Mouse (Mus musculus) bone marrow, adult 2 months (tissue): ENCODE measurements around the gene Lrrc1. TPM values are rescaled to one million over a fixed set of nuclear protein-coding genes. Genes with fewer than 3 reads are reported as not detected.
A peak's percentile ranks its signal among the peaks of the same experiment; 100 is the strongest.

Source experiments
- H3K27ac ChIP-seq: fragments of 200-500 bp; 2 replicates; pipeline ENCODE4 v1.5.1; 2012; ENCODE audit warnings: low read depth, mild to moderate bottlenecking, control low read depth, inconsistent platforms, low read length; ENCODE audit not compliant: control insufficient read depth, poor library complexity, insufficient read depth
- H3K4me1 ChIP-seq: fragments of 200-500 bp; 2 replicates; pipeline ENCODE4 v1.6.1; 2011; ENCODE audit warnings: low read length; ENCODE audit not compliant: control insufficient read depth, insufficient read depth
- H3K4me3 ChIP-seq: fragments of 200-500 bp; replicated peaks from 2 replicates; pipeline ENCODE3; 2011; ENCODE audit warnings: mild to moderate bottlenecking, low read depth, low read length, control low read depth; ENCODE audit not compliant: control insufficient read depth
- CTCF ChIP-seq: fragments of 200-500 bp; IDR thresholded peaks from 2 replicates; pipeline ENCODE4 v1.5.1; 2011; ENCODE audit warnings: low read length, control low read depth; ENCODE audit not compliant: control insufficient read depth, insufficient read depth
- POLR2A ChIP-seq: fragments of 200-500 bp; IDR thresholded peaks from 2 replicates; pipeline ENCODE4 v1.6.1; 2011; ENCODE audit warnings: low read depth, mild to moderate bottlenecking, control low read depth, low read length, borderline replicate concordance; ENCODE audit not compliant: control insufficient read depth
- WGBS: fragments of 180-500 bp; shearing (Covaris S2); methylation state at CpG from one replicate; pipeline ENCODE4 v1.1.7; 2018; 5-methylcytosine and 5-hydroxymethylcytosine counted together
- polyA plus RNA-seq: library from polyadenylated mRNA; stranded (reverse); fragments of >200 nt; gene quantifications from 2 replicates; pipeline ENCODE4 v1.2.4, GENCODE M21; 2011; ENCODE audit warnings: low replicate concordance; ENCODE audit not compliant: missing spikeins, insufficient read depth, insufficient read length

The Lrrc1 gene
- polyA plus RNA-seq, 1 experiment: 5.7 TPM

DNA sequence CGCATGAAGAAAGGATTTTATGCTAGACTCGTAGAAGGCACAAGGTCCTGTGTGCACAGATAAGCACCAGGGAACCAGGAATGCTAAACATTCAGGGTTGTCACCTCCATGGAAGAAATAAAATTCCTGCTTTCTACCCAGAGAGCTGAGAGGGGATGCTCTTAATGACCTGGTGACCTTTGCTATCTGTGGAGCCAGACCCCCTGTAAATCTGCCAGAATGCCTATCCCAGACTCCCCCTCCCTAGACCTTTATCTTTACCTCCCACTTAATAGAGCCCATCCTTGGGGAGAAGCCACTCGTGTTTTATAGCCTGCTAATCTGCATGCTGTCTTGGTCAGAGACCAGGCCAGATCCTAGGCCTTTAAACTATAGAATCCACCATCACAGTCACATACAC, 162.2 kb downstream of the Lrrc1 start:
- TF ChIP-seq POLR2A (no peak), CTCF (no peak)
- no peak overlapping the region for H3K27ac ChIP-seq
- WGBS: 82% methylated on average over 3 of the region's 3 CpGs
- no peak overlapping the region for H3K4me3 ChIP-seq
- no peaks in the 10 kb centered on the region for H3K4me1 ChIP-seq

DNA sequence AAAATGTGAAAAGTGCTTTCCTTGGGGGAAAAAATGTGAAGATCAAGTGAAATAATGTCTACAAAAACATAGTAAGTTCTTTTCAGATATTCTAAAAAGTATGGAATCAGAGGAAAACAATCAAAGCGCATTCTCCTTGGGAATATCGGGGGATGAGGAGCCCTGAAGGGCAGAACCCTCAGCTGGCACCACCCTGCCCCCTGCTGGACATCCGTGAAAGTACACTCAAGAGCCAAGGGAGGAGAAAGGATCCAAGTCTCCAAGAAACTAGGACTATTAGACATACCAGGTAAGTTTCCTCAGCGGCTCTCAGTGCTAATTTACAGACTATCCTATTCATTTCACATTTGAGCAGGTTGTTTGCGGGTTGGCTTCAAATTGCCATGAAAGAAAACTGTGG, 163.1 kb downstream of the Lrrc1 start:
- WGBS: 15% methylated on average over 5 of the region's 5 CpGs
- no peak overlapping the region for H3K4me3 ChIP-seq
- H3K4me1 ChIP-seq: no peaks in the 10 kb centered on the region
- no peak overlapping the region for H3K27ac ChIP-seq
- TF ChIP-seq POLR2A (no peak), CTCF (peak; percentile 80)

Other genes with a start within 250 kb of the Lrrc1 start
- gene Mlip, start 191.9 kb downstream of the Lrrc1 start, polyA plus RNA-seq: not detected in 2 replicates
- 0.40 and 0.70 TPM in 2 replicates for gene Klhl31, start 91.6 kb upstream of the Lrrc1 start, polyA plus RNA-seq
- gene Gclc, start 209.7 kb upstream of the Lrrc1 start, polyA plus RNA-seq: 39.7 and 42.6 TPM in 2 replicates